Mouse (Mus musculus): ENCODE results near the gene Wwox.

DNA sequence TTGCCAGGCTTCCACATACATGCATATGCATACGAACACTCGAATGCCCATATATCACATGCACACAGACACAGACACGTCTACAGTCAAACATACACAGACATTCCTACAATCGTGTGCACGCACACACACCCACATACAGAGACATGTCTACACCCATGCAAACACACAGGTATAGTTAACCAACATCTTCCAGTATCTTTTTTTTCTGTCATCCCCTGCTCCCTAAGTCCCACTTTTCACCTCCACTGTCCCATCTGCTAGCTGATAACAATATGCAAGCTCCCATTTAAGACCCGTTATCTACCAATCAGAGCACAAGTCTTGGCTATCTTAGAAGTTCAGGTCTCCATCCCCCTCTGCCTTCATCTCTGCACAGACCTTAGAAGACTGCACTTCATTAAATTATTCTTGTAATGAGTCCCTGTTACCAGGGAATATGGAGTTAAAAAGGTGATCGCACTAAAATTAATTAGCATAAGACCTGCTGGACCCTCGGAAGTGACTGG, 627.1 kb downstream of the Wwox start:
- TF ChIP-seq GATA1 (IDR thresholded peaks at IDR 0.05; ENCODE audit: borderline replicate concordance, low read length), result no peak
- TF ChIP-seq FLI1 (IDR thresholded peaks at IDR 0.05; ENCODE audit: low read length), result no peak

Data from megakaryocyte, embryonic 14.5 days (primary cell).